Mouse (Mus musculus) liver, postnatal 0 days (tissue): ENCODE measurements around the gene Dock9.

Experiments used
- CTCF ChIP-seq: sonication (generic); IDR thresholded peaks from 2 replicates; pipeline ENCODE4 v1.5.1; 2016; ENCODE audit warnings: antibody characterized with exemption, low read depth
- EP300 ChIP-seq: IDR thresholded peaks from 2 replicates; pipeline ENCODE4 v1.6.1; 2016; ENCODE audit warnings: antibody characterized with exemption, low read depth, mild to moderate bottlenecking

DNA sequence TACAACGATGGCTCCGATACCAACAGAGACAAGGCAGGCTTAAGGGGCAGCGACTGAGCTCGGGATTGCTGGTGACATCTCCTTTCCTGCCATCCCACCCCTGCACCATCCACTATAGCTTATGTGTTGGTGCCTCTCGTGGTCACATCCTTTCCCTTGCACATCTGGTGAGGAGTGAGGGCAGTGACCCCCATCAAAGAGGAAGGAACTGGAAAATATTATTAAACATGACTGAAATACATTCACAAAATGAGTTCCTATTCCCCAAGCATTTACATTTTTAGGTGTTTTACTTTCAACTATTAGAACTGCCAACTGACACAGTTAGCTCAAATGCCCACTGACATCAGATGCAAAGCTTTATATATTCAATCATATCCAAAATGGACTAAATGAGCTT is 37.2 kb downstream of the Dock9 start:
- TF ChIP-seq CTCF, result no peak
- no peak for TF ChIP-seq EP300
